Mouse (Mus musculus) midbrain, embryonic 14.5 days (tissue): ENCODE measurements around the gene Tbl1xr1. TPM values are rescaled to one million over a fixed set of nuclear protein-coding genes. Genes with fewer than 3 reads are reported as not detected.

ENCODE experiments used
- ATAC-seq: fragments of 200-750 bp; cut with Nextera tagmentation; 2 replicates; pipeline ENCODE4 v1.8.0; 2017; ENCODE audit warnings: moderate number of reproducible peaks, moderate library complexity; ENCODE audit not compliant: low FRiP score, low TSS enrichment
- DNase-seq: peaks from one replicate; pipeline ENCODE4 v3.0.0-alpha.2; 2015
- H3K27ac ChIP-seq: fragments of 300-500 bp; sonication (generic); replicated peaks from 2 replicates; pipeline ENCODE4 v1.5.1; 2014; ENCODE audit warnings: mild to moderate bottlenecking, low read depth, low read length, moderate library complexity
- H3K27me3 ChIP-seq: fragments of 300-500 bp; sonication (generic); 2 replicates; pipeline ENCODE4 v1.6.1; 2014; ENCODE audit warnings: low read length, control low read depth, mixed read lengths; ENCODE audit not compliant: control insufficient read depth, insufficient read depth
- H3K36me3 ChIP-seq: fragments of 300-500 bp; sonication (generic); 2 replicates; pipeline ENCODE4 v1.6.1; 2014; ENCODE audit warnings: low read length, control low read depth; ENCODE audit not compliant: control insufficient read depth, insufficient read depth
- H3K4me1 ChIP-seq: fragments of 300-500 bp; sonication (generic); 2 replicates; pipeline ENCODE4 v1.6.1; 2014; ENCODE audit warnings: mild to moderate bottlenecking, antibody characterized with exemption, low read length, control low read depth; ENCODE audit not compliant: control insufficient read depth, insufficient read depth
- H3K4me2 ChIP-seq: fragments of 300-500 bp; sonication (generic); 2 replicates; pipeline ENCODE4 v1.6.1; 2014; ENCODE audit warnings: mild to moderate bottlenecking, low read length, moderate library complexity
- H3K4me3 ChIP-seq: fragments of 300-500 bp; sonication (generic); replicated peaks from 2 replicates; pipeline ENCODE4 v1.5.1; 2014; ENCODE audit warnings: low read depth, low read length
- H3K9ac ChIP-seq: fragments of 300-500 bp; sonication (generic); replicated peaks from 2 replicates; pipeline ENCODE4 v1.6.1; 2014; ENCODE audit warnings: mild to moderate bottlenecking, low read length, moderate library complexity
- H3K9me3 ChIP-seq: fragments of 300-500 bp; sonication (generic); 2 replicates; pipeline ENCODE4 v1.6.1; 2016; ENCODE audit warnings: low read length, control low read depth, mixed read lengths; ENCODE audit not compliant: control insufficient read depth
- WGBS: fragments of 180-500 bp; shearing (Covaris S2); extraction: QIAGEN DNeasy Blood & Tissue Kit; methylation state at CpG from one replicate; pipeline ENCODE4 v1.1.7; 2014; 5-methylcytosine and 5-hydroxymethylcytosine counted together
- polyA plus RNA-seq: library from polyadenylated mRNA; unstranded; fragments of >200 nt; fragmentation: Nextera tagmentation; extraction: Ambion mirVana; gene quantifications from 2 replicates; pipeline ENCODE4 v1.2.1, GENCODE M21; 2014

Tbl1xr1 gene
- polyA plus RNA-seq, 1 experiment from 2014 or later = 26.2 TPM

GRCm38 (mm10) chr3:22123145-22123544 lies 46.7 kb downstream of the Tbl1xr1 start:
- Histone ChIP-seq H3K9me3 (no peaks in the 10 kb centered on the region), H3K4me2 (no peak overlapping the region), H3K4me3 (no peak overlapping the region), H3K36me3 (no peaks in the 10 kb centered on the region), H3K27me3 (no peaks in the 10 kb centered on the region), H3K4me1 (0 out of 2 replicates have a peak, but pooled peaks cover 5% of the 10 kb centered on the region), H3K9ac (no peak overlapping the region), H3K27ac (no peak overlapping the region)
- DNase-seq (no peak), ATAC-seq (no peak)
- 91% methylated on average over 2 of the region's 2 CpGs for WGBS

- no peak overlapping the region for H3K9ac ChIP-seq
- no peak overlapping the region for H3K4me2 ChIP-seq
- H3K27me3 ChIP-seq = no peaks in the 10 kb centered on the region
- 94% methylated on average over 5 of the region's 5 CpGs for WGBS
- H3K9me3 ChIP-seq = no peaks in the 10 kb centered on the region
- H3K27ac ChIP-seq = no peak overlapping the region
- H3K36me3 ChIP-seq = no peaks in the 10 kb centered on the region
- ATAC-seq (no peak), DNase-seq (no peak)
- 0 out of 2 replicates have a peak, but pooled peaks cover 4% of the 10 kb centered on the region for H3K4me1 ChIP-seq
- no peak overlapping the region for H3K4me3 ChIP-seq
These were observed 49.9 kb downstream of the Tbl1xr1 start for GRCm38 (mm10) chr3:22126251-22126826.

- no peak for ATAC-seq
- Histone ChIP-seq H3K9ac (no peak overlapping the region), H3K4me1 (no peaks in the 10 kb centered on the region), H3K4me2 (no peak overlapping the region), H3K9me3 (no peaks in the 10 kb centered on the region), H3K4me3 (no peak overlapping the region), H3K27me3 (no peaks in the 10 kb centered on the region), H3K27ac (no peak overlapping the region), H3K36me3 (no peaks in the 10 kb centered on the region)
- no peak for DNase-seq
- 87% methylated on average over 2 of the region's 2 CpGs for WGBS
These were observed 54.8 kb downstream of the Tbl1xr1 start for GRCm38 (mm10) chr3:22131277-22131676.

GRCm38 (mm10) chr3:22133626-22134025 lies 57.2 kb downstream of the Tbl1xr1 start:
- H3K36me3 ChIP-seq = no peaks in the 10 kb centered on the region
- H3K27ac ChIP-seq = no peak overlapping the region
- no peak overlapping the region for H3K4me3 ChIP-seq
- no peak for DNase-seq
- no peaks in the 10 kb centered on the region for H3K9me3 ChIP-seq
- no peak overlapping the region for H3K9ac ChIP-seq
- no peaks in the 10 kb centered on the region for H3K4me1 ChIP-seq
- ATAC-seq = no peak
- 96% methylated on average over 7 of the region's 7 CpGs for WGBS
- H3K4me2 ChIP-seq = no peak overlapping the region
- no peaks in the 10 kb centered on the region for H3K27me3 ChIP-seq

GRCm38 (mm10) chr3:22137793-22138579 lies 61.5 kb downstream of the Tbl1xr1 start:
- no peak for DNase-seq
- no peak overlapping the region for H3K9ac ChIP-seq
- no peak overlapping the region for H3K27ac ChIP-seq
- no peak for ATAC-seq
- H3K4me1 ChIP-seq = no peaks in the 10 kb centered on the region
- H3K27me3 ChIP-seq = no peaks in the 10 kb centered on the region
- no peak overlapping the region for H3K4me3 ChIP-seq
- no peaks in the 10 kb centered on the region for H3K9me3 ChIP-seq
- H3K36me3 ChIP-seq = no peaks in the 10 kb centered on the region
- WGBS = 94% methylated on average over 9 of the region's 9 CpGs
- no peak overlapping the region for H3K4me2 ChIP-seq

- WGBS = 79% methylated on average over 2 of the region's 2 CpGs
- no peaks in the 10 kb centered on the region for H3K27me3 ChIP-seq
- H3K4me3 ChIP-seq = no peak overlapping the region
- no peaks in the 10 kb centered on the region for H3K4me1 ChIP-seq
- no peak overlapping the region for H3K9ac ChIP-seq
- H3K36me3 ChIP-seq = no peaks in the 10 kb centered on the region
- H3K27ac ChIP-seq = no peak overlapping the region
- DNase-seq = no peak
- H3K4me2 ChIP-seq = no peak overlapping the region
- no peaks in the 10 kb centered on the region for H3K9me3 ChIP-seq
- ATAC-seq = no peak
These were observed 62.2 kb downstream of the Tbl1xr1 start for GRCm38 (mm10) chr3:22138580-22139099.

- Histone ChIP-seq H3K9ac (no peak overlapping the region), H3K36me3 (no peaks in the 10 kb centered on the region), H3K4me2 (no peak overlapping the region), H3K27ac (no peak overlapping the region), H3K9me3 (no peaks in the 10 kb centered on the region), H3K27me3 (no peaks in the 10 kb centered on the region), H3K4me1 (no peaks in the 10 kb centered on the region), H3K4me3 (no peak overlapping the region)
- DNase-seq (no peak), ATAC-seq (no peak)
- 62% methylated on average over 3 of the region's 3 CpGs for WGBS
These were observed 63.7 kb downstream of the Tbl1xr1 start for GRCm38 (mm10) chr3:22140111-22140658.

GRCm38 (mm10) chr3:22141984-22142719 lies 65.7 kb downstream of the Tbl1xr1 start:
- Histone ChIP-seq H3K9me3 (no peaks in the 10 kb centered on the region), H3K4me3 (no peak overlapping the region), H3K27me3 (no peaks in the 10 kb centered on the region), H3K4me2 (no peak overlapping the region), H3K27ac (no peak overlapping the region), H3K36me3 (no peaks in the 10 kb centered on the region), H3K9ac (no peak overlapping the region), H3K4me1 (no peaks in the 10 kb centered on the region)
- 94% methylated on average over 6 of the region's 6 CpGs for WGBS
- ATAC-seq (no peak), DNase-seq (no peak)
